Mouse (Mus musculus) megakaryocyte, embryonic 14.5 days (primary cell): ENCODE data around the gene Trappc6a. TPM values are rescaled to one million over a fixed set of nuclear protein-coding genes. Genes with fewer than 3 reads are reported as not detected.

Experiments
- H3K27me3 ChIP-seq: replicated peaks from 2 replicates; pipeline ENCODE3; 2012; ENCODE audit warnings: inconsistent platforms
- H3K36me3 ChIP-seq: replicated peaks from 2 replicates; pipeline ENCODE3; 2012; ENCODE audit warnings: low read length, inconsistent platforms, mixed read lengths
- H3K4me1 ChIP-seq: 2 replicates; pipeline ENCODE4 v1.6.1; 2012; ENCODE audit warnings: inconsistent platforms
- H3K4me3 ChIP-seq: replicated peaks from 2 replicates; pipeline ENCODE3; 2012; ENCODE audit warnings: moderate library complexity, mild to moderate bottlenecking, inconsistent platforms
- H3K9me3 ChIP-seq: 2 replicates; pipeline ENCODE4 v1.6.1; 2012; ENCODE audit warnings: inconsistent platforms
- FLI1 ChIP-seq: IDR thresholded peaks from 2 replicates; pipeline ENCODE4 v1.6.1; 2012; ENCODE audit warnings: low read length, inconsistent platforms, mixed read lengths
- GATA1 ChIP-seq: IDR thresholded peaks from 3 replicates; pipeline ENCODE4 v1.6.1; 2012; ENCODE audit warnings: mixed read lengths, low read length, inconsistent platforms, borderline replicate concordance
- polyA plus RNA-seq: library from polyadenylated mRNA; stranded (reverse); fragments of >175 nt; gene quantifications from 2 replicates; pipeline ENCODE4 v1.2.3, GENCODE M21; 2012; ENCODE audit warnings: low replicate concordance; ENCODE audit not compliant: insufficient read depth

The Trappc6a gene
- polyA plus RNA-seq, 1 experiment, result 613 TPM

DNA sequence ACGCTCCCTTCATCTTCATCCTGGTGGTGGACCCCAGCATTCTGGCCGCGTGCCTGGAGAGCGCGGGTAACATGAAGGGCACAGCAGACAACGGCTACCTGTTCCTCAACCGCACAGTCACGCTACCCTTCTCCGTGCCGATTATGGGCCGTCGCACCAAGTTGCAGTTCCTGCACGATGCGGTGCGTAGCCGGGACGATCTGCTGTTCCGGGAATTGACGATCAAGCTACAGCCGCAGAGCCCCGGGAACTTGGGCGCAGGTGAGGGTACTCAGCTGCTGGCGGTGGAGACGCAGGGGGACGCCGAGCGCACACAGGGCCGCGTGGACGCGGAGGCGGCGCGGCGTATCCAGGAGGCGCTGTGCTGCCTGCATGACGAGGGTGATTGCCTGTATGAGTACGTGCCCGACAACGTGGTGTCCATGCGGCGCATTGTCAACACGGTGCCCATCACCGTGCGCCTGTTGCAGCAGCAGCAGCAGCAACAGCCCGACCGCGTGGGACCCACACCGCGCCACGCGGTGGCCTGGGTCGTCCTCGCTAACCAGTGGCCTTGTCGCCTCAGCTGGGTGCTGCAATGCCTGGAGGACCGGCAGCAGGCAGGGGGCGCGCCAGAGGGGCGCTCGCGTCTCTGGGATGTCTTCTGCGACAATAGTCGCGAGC lies 15.7 kb downstream of the Trappc6a start:
- Histone ChIP-seq H3K9me3 (peaks cover 10% of the 10 kb centered on the region), H3K36me3 (peaks cover 8% of the 10 kb centered on the region), H3K4me1 (peaks cover 60% of the 10 kb centered on the region), H3K27me3 (peaks cover 69% of the 10 kb centered on the region), H3K4me3 (peak overlapping the region; percentile 92)
- no peak for TF ChIP-seq GATA1
- no peak for TF ChIP-seq FLI1

DNA sequence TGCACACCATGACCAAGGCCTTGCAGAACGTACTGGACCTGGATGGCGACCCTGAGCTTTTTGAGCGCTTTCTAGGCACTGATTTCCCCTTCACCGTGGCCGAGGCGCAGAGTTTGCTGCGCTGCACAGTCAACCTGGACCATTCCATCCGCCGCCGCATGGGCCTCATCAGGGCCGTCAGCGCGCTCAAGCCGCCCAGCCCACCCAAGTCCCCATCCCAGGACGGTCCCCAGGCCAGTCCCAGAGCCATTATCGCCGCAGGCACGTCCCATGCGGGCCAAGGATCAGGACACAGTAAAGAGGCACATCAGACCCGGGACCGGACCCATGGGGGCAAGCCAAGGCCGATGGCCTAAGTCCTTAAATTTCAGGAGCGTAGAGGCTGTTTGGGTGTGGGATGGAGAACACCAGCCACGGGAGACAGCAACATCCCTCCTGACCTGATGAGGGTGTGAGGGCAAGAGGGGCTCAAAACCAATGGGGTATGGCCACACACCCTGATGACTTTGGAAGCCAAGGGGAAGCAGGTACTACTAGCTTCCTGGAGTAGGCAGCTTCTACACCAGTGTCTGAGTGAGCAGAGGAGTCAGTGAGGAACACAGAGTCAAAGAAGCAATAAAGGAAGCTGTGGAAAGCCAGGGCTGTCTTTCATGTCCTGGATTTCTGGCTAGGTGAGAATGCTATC lies 16.4 kb downstream of the Trappc6a start:
- Histone ChIP-seq H3K36me3 (peaks cover 15% of the 10 kb centered on the region), H3K9me3 (peaks cover 10% of the 10 kb centered on the region), H3K27me3 (peaks cover 62% of the 10 kb centered on the region), H3K4me3 (peak overlapping the region; percentile 92), H3K4me1 (peaks cover 59% of the 10 kb centered on the region)
- no peak for TF ChIP-seq FLI1
- no peak for TF ChIP-seq GATA1

DNA sequence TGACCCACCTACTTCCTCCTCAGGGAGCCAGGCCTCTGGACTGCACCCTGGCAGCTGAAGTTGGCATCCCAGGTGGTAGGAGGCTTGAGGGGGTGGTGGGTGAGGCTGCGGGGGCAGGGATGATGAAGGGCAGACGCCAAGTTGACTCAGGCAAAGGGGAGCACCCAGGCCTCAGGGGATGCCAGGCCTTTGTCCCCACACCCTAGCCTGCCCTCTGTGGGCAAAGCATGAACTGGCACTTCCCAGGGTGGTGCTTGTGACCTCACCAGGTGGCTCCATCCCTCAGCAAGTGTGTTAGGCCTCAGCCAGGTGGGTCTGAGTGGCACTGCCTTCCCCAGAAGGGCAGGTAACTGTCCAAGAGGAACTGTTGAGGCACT lies 16.9 kb downstream of the Trappc6a start:
- peaks cover 21% of the 10 kb centered on the region for H3K36me3 ChIP-seq
- peaks cover 57% of the 10 kb centered on the region for H3K27me3 ChIP-seq
- TF ChIP-seq GATA1 (no peak), FLI1 (no peak)

DNA sequence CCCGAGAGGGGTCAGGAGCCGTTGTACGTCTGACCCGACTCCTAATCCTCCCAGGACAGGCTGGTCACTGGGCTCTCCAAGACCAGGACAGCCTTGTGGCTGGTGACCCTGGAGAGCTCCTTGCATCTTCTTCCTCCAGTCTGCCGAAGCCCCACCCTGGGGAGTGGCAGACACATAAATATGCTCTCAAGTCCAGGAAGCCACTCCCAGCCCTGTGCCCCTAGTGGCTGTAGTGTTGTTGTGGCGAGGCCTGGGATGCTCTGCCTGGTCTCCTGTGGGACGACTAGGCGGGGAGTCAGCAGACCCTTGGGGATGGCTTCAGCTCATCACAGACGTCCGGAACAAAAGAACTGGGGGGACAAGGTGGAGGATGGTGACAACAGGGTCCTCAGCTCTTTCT lies 22.9 kb downstream of the Trappc6a start:
- Histone ChIP-seq H3K4me1 (peaks cover 26% of the 10 kb centered on the region), H3K27me3 (peaks cover 2% of the 10 kb centered on the region), H3K4me3 (no peak overlapping the region), H3K9me3 (no peaks in the 10 kb centered on the region), H3K36me3 (peaks cover 79% of the 10 kb centered on the region)
- TF ChIP-seq FLI1, result no peak
- TF ChIP-seq GATA1, result no peak

More for the DNA sequence above, 16.9 kb downstream of the Trappc6a start:
- Histone ChIP-seq H3K4me3 (no peak overlapping the region), H3K9me3 (peaks cover 10% of the 10 kb centered on the region), H3K4me1 (peaks cover 54% of the 10 kb centered on the region)

DNA sequence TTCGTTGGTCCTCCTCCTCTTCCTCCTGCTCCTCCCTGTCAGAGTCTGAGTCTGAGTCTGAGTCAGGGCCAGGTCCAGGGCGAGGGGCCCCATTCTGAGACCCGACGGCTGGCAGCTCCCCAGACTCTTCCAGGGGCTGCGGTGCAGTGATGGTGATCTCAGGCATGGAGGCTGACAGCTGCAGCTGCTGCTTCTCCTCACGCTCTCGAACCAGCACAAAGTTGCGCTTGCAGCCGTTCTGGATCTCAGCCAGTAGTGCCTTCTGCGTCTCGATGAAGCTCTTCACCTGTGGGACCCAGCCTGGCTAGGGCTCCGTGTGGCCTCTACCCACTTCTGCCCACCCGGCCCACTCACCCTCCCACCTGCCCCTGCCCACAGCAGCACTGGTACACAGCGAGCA lies 24.0 kb downstream of the Trappc6a start:
- TF ChIP-seq GATA1 (no peak), FLI1 (no peak)
- H3K9me3 ChIP-seq, result no peaks in the 10 kb centered on the region
- peaks cover 91% of the 10 kb centered on the region for H3K36me3 ChIP-seq

DNA sequence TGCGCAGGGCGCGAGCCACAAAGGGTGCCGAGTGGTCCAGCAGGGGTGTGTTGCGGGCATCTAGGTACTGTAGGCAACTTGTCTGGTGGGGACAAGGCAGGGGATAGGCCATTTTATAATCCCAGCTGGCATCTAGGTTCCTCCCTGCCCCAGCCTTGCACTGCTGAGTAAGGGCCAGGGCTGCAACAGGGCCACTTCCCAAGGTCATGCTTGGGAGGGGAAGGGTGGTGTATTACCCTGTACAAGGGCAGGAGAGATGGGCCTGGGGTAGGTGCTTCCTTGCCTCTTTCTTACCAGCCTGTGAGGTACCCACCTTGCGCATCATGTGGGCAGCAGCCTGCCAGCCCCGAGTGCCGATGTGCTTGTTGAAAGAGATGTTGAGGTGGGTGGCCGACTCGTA lies 26.5 kb downstream of the Trappc6a start:
- peaks cover 43% of the 10 kb centered on the region for H3K4me1 ChIP-seq
- no peaks in the 10 kb centered on the region for H3K27me3 ChIP-seq
- TF ChIP-seq FLI1, result no peak
- no peak for TF ChIP-seq GATA1
- no peak overlapping the region for H3K4me3 ChIP-seq
- H3K36me3 ChIP-seq, result peaks cover 92% of the 10 kb centered on the region
- no peaks in the 10 kb centered on the region for H3K9me3 ChIP-seq

More for the DNA sequence above, 24.0 kb downstream of the Trappc6a start:
- H3K4me3 ChIP-seq, result no peak overlapping the region
- no peaks in the 10 kb centered on the region for H3K27me3 ChIP-seq
- H3K4me1 ChIP-seq, result peaks cover 31% of the 10 kb centered on the region

DNA sequence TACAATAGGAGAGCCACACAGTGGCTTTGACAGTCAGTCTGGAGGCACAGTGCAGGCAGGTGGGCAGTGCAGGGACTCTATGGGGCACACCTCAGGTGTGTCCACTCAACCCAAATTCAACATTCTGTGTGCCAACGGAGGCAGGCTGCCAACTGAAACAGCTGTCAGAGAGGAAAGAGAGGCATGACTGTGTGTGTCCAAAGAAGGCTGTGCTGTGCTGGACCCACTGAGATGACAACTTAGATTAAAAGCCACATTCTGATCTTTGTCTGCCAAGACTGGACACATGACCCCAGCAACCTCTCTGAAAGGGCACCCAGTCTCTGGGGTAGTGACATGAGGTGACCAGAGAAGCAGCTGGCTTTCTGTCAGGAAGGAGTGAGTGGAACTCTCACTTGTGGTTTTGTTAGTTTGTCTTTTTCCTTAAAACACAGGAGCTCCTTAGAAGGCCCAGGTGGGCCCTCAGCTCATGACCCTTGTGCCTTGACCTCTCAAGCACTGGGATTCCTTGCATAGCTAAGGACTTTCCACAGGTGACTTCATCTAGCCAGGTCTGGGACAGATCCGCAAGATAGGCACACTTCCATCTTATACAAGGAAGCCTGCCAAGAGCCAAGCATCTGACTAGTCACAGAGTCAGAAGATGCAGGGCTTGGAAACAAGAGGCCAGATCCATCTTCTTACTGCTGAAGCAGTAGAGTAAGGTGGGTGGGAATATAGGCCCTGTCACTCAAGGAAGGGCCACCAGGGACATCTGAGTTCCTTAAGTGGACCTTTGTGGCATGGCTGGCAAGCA lies 32.8 kb downstream of the Trappc6a start:
- H3K36me3 ChIP-seq, result peaks cover 80% of the 10 kb centered on the region
- H3K27me3 ChIP-seq, result no peaks in the 10 kb centered on the region
- no peak overlapping the region for H3K4me3 ChIP-seq
- H3K4me1 ChIP-seq, result peaks cover 76% of the 10 kb centered on the region
- TF ChIP-seq GATA1 (no peak), FLI1 (no peak)
- no peaks in the 10 kb centered on the region for H3K9me3 ChIP-seq

DNA sequence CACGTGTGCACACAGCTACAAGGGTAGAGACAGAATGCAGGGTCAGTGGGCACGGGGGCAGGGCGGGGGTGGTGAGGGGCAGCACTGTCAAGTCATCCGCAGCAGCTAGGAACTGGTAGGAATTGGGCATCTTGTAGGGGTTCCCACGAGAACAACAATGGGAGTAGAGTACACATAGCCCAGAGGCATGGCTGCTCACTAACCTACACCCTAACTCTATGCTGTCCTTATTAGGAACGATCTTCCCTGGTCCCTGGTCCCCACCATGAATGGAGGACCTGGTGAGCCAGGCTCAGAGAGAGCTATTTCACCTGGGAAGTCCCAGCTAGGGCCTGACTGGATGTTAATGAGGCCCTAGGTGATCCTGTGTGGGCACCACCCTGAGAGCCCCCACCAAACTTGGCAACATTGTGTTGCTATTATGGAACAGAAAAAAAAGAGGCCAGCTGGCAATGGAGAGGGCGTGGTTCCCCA lies 33.5 kb downstream of the Trappc6a start:
- H3K27me3 ChIP-seq, result no peaks in the 10 kb centered on the region
- H3K36me3 ChIP-seq, result peaks cover 76% of the 10 kb centered on the region
- no peaks in the 10 kb centered on the region for H3K9me3 ChIP-seq
- no peak overlapping the region for H3K4me3 ChIP-seq
- TF ChIP-seq GATA1, result no peak
- no peak for TF ChIP-seq FLI1
- H3K4me1 ChIP-seq, result peaks cover 76% of the 10 kb centered on the region

DNA sequence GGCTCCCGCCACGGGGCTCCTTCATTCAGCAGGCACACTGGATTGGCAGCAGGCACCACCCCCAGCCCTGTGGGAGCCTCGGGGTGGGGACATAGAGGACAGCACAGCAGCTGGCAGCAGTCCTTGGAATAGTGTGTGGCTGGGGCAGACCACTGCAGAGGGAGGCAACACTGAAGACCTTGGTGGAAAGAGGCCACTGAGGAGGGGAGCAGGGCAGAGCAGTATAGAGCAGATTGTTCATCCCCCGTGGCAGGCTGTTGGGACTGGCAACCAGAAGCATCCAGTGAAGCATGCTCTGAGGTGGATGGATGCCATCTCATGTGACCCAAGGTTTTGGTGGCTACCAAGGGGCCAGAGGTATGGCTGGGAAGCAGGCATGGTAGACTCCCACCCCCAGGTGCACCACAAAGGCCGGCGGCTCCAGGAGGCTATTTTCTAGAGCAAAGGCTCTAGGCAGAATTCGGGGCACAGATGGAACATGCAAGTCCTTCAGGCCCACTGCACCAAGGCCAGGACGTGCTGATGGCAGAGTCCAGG lies 34.0 kb downstream of the Trappc6a start:
- peaks cover 76% of the 10 kb centered on the region for H3K36me3 ChIP-seq
- H3K4me1 ChIP-seq, result peaks cover 78% of the 10 kb centered on the region
- H3K4me3 ChIP-seq, result peak overlapping the region; percentile 15
- H3K27me3 ChIP-seq, result no peaks in the 10 kb centered on the region
- TF ChIP-seq GATA1 (no peak), FLI1 (no peak)
- H3K9me3 ChIP-seq, result no peaks in the 10 kb centered on the region

DNA sequence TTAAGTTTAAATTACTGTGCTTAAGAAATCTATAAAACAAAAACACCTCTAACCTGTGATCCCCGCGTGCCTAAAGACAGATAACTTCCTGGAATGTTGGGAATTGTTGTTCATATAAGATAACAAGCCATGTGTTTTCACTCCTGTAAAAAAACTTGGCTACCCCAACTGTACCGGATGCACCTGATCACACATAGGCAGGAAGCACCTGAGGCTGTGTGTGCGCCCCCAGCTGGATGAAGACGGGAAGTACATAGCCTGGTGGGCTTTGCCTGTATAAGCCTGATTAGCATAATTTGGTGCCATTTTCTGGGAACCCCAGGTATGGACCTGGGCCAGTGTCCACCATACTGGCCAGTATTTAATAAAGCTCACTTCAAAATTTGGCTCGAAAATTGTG lies 35.4 kb downstream of the Trappc6a start:
- Histone ChIP-seq H3K9me3 (no peaks in the 10 kb centered on the region), H3K27me3 (no peaks in the 10 kb centered on the region), H3K4me3 (no peak overlapping the region), H3K4me1 (peaks cover 80% of the 10 kb centered on the region), H3K36me3 (peaks cover 76% of the 10 kb centered on the region)
- no peak for TF ChIP-seq GATA1
- no peak for TF ChIP-seq FLI1
